Mouse (Mus musculus) kidney, adult 8-10 months (tissue): ENCODE data around the gene Gm45234.

Experiments used
- DNase-seq, 2 experiments: peaks; one replicate each; pipeline ENCODE4 v3.0.0; 2022

Gene Gm45234

GRCm38 (mm10) chr6:124703789-124704188 is 52.0 kb downstream of the Gm45234 start:
- DNase-seq, result no peak

GRCm38 (mm10) chr6:124702784-124703103 is 53.1 kb downstream of the Gm45234 start:
- DNase-seq, result peak; percentile 61 to 82

- DNase-seq, result no peak
Observed at GRCm38 (mm10) chr6:124702102-124702783, 53.6 kb downstream of the Gm45234 start.

- no peak for DNase-seq
Observed at GRCm38 (mm10) chr6:124701338-124701737, 54.5 kb downstream of the Gm45234 start.

- DNase-seq, result peak; percentile 58 to 68
Observed at GRCm38 (mm10) chr6:124699962-124700610, 55.7 kb downstream of the Gm45234 start.

GRCm38 (mm10) chr6:124699366-124699765 is 56.5 kb downstream of the Gm45234 start:
- no peak for DNase-seq

GRCm38 (mm10) chr6:124698751-124699150 is 57.1 kb downstream of the Gm45234 start:
- DNase-seq, result no peak

GRCm38 (mm10) chr6:124696441-124697150 is 59.2 kb downstream of the Gm45234 start:
- DNase-seq, result no peak

GRCm38 (mm10) chr6:124694166-124694955 is 61.5 kb downstream of the Gm45234 start:
- peak; percentile 92 to 95 for DNase-seq

- peak; percentile 53 to 57 for DNase-seq
Observed at GRCm38 (mm10) chr6:124693243-124693981, 62.4 kb downstream of the Gm45234 start.

- DNase-seq, result no peak
Observed at GRCm38 (mm10) chr6:124690517-124690916, 65.3 kb downstream of the Gm45234 start.
